Mouse (Mus musculus) telencephalon, adult 2 months (tissue): Measurements from ENCODE around the gene Stag3.
A peak's percentile ranks its signal among the peaks of the same experiment; 100 is the strongest.

ENCODE experiments used
- DNase-seq: peaks from one replicate; pipeline ENCODE4 v3.0.0-alpha.2; 2011; ENCODE audit warnings: low read depth, low spot score

The Stag3 gene

DNA sequence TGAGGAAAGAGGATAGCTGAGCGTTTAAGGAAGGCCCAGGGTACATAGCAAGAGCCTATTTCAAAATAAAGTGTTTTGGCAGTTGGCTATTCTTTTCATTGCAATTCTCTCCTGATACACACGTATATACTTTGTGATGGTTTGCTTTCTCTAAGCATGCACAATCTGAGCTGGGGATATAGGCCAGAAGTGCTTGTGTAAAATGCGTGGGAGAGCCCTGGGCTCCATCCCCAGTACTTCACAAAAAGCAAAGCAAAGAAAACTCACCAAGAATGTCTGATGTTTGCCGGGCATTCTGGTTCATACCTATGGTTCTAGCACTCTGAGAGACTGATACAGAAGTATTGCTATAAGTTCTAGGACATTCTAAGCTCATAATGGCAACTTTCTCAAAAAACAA is 11.1 kb upstream of the Stag3 start:
- peak; percentile 32 for DNase-seq

DNA sequence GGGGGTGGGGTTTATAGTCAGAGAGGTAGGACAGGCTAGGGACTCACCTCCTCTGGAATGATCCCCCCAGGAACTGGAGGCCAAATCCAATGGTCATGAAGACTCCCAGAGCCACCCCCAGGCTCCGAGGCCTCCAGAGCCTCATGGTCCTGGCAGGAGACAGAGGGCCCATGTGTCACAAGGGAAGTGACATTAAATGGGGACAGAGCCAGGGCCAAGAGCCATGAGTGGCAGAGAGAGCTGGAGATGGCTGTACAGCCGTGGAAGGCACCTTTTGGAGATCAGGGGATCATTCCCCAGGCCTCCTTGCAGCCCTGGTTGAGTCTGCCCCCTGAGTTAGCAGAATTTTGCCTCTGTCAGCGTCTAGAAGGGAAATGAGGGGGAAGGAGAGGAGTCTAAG is 8.8 kb upstream of the Stag3 start:
- DNase-seq: no peak

DNA sequence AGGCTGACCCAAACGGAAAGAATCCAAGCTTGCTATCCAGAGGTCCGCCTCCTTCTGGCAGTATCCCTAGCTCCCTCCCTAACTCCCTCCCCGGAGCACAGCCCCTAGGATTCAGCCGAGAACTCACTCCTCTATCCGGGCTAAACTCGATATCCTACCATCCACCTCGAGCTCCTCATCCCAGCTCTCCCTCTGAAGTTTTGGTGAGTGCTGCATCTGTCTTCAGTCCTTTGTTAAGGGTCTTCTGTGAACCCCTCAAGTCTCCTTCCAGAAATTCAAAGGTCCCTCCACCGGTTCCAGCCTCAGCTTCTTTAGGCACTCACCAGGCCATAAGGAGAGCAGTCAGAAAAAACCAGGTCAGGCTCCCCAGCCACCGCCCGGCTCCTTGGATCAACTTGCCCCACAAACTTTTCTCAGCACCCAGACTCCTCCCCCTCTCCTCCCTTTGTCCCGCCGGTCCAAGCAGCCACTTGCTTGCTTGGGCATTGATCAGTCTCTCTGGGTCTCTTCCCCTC is 7.6 kb upstream of the Stag3 start, which contains the start of gene Gal3st4:
Gene Gal3st4, minus strand, starts transcription at position 432 of the 515 bp plus-strand sequence.
- DNase-seq: no peak

DNA sequence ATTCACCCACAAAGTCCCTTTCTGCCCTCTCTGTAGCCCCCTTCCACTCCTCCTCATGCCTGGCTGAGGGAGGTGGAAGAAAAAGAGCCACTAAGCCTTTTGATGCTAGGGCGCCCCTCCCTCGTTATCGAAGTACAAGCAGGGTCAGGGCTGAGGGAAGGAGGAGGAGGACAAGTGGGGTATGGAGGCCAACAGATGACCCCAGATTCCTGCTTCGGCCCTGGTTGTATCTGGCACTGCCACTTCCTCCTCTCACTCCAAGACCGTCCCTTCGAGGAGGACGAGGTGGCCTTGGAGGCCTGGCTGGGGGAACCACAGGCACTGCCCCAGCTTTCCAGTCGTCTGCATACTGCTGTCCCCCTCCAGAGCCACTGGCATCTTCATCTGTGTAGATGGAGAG is 5.9 kb upstream of the Stag3 start:
- DNase-seq: no peak

DNA sequence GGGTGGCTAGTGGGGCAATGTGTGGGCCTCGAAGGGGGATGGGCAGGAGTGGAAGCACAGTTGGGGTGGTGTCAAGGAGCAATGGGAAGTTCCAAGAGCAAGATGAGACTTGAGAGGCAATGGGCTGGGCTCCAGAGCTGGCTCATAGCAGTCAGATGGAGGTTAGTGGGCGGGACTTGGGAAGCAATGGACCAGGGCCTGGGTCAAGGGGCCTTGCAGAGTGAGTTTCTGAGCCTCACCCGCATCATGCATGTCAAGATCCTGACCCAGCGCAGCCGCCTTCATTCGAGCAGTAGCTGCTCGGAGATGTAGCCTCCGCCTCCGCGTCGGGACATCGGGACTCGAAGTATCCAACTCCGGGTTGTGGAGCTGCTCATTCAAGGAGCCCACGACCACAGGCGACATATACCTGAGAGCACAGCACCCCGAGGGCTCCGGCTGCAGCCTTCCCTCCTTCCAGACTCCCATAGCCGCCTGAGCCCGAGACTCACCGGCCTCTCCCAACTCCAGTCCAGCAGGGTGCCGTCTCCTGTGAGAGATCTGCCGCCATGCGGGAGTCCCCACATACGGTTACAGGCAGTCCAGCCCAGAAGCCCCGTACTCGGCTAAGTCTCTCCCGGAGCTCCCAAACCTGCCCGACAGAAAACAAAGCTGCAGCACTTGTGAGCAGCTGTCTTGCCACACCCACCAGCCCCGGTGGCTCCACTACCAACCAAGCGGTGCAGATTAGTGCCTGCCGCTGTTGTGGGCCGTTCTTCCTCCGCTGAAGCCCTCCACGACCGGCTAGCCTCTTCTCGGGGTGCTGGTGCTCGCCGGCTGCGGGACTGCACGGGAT is 4.6 kb upstream of the Stag3 start:
- no peak for DNase-seq

DNA sequence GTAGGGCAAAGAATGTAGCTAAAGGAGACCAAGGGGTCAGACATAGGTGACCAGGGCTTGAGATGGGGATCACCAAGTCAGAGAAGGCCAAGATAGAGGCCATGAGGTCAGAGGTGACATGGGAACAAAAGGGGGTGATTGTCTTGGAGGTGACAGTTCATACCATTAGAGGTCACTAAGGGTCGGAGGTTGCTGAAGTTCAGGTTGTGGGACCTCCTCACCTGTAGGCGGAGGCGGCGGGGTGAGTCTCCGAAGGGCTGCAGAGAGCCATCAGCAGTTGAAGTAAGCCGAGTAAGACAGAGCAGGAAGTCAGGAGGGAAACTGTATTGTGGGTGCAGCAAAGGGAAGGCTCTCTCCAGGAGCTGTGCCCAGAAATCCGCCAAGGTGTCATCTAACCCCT is 2.0 kb upstream of the Stag3 start:
- no peak for DNase-seq

DNA sequence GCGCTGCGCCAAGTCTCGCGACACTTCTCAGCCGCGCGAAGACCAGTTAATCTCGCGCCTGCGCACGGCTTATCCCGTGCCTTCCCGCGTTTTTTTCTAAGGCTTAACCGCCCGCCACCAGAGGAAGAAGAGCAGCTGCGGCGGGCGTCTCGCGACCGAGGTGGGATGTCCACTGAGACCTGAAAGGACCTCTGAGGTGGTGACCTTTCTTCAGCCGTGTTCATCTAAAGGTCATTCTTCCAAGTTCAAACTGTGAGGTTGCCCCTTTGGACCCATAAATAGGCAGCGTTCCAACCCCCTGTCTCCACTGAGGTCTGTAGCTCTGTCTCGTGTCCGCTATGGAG is 357 bp downstream of the Stag3 start:
- DNase-seq: no peak

DNA sequence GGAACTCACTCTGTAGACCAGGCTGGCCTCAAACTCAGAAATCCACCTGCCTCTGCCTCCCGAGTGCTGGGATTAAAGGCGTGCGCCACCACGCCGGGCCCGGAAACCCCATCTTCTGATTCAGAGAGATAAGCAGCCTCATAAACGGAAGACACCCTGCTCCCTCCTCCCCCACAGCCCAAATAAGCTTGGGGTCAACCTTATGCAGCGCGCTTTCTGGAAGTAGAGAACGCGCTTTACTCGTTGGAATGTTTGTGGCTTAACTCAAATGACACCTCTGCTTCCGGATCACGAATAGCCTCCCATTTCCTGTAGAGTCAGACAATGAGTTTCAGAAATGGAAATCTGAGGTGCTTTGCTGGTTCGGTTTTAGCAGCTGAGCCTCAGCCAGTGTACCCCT is 789 bp downstream of the Stag3 start:
- no peak for DNase-seq

DNA sequence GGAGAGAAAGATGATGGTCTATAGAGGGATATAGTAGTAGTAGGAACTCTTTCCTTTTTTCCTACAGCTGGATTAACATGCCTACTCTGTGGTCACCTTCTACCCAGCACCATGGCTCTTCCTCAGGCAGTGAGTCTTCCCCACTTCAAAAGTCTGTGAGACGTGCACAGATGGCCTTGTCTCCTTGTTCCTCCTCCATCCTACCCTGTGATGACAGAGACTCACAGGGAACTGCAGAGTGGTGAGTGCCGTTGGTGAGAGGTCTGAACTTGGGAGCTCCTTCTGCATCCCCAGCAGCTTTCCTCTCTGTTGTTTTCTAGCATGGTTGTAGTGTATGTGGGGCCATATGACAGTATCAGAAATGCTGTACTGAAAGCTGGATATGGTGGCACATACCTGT is 1.8 kb downstream of the Stag3 start:
- no peak for DNase-seq

DNA sequence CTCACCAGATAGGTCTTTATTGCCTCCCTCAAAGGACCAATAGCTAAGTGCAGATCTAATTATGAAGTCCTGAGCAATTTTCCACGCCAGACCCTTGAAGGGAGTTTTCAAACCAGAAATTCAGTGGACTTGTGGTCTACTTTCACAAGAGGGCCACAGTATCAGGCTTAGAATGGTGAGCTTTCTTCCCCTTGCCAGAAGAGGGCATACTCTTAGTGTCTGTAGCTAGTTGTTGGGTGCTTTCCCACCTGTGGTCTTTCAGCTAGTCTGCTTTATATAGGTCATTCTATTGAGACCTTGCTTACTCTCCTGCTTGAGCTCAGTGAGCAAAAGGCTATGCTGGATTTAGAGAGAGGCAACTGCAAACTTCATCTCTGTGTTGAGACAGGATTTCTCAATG is 3.5 kb downstream of the Stag3 start:
- DNase-seq: no peak

DNA sequence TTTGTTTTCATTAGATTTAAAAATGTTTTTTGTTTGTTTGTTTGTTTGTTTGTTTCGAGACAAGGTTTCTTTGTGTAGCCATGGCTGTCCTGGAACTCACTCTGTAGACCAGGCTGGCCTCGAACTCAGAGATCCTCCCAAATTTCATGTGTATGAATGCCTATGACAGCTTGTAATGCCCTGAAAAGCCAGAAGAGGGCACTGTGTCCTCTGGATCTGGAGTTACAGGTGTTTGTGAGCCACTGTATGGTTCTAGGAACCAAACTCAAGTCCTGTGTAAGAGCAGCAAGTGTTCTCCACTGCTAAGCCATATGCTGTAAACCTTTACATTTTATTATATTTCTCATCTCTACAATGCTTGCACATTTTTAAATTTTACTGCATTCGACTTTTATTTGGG is 7.8 kb downstream of the Stag3 start:
- no peak for DNase-seq

DNA sequence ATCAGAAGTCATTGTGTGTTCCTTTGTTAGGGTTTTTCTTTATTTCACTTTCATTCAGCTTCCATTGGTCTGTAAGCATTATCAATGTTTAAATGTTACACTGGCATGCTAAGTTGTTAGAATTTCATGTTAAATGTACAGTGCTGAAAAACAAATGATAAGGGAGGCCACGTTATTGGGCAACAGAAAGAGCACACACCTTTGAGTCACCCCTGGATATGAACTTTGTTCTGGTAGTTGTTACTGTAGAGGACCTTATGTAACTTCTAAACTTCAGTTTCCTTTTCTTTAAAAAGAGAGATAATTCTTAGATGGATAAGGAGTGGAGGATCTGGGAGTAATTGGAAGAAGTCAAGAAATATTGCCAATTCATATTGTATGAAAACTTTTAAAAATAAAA is 11.6 kb downstream of the Stag3 start:
- DNase-seq: no peak

DNA sequence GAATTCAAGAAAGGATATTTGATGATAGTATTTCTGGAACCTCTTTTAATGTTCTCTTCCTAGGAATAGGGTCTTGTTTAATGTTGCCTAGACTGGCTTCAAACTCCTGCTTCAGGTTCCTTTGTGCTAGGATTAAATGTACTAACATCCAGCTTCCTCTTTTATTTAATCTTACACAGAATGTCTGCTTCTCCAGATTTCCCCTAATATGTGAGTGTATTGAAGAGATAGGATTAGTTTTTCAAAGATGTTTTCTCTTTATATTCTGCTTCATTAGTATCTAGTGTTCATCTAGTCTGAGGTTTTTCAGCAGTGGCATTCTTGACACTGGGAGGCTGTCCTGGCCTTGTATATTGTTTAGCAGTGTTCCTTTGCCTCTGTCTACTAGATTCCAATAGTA is 14.1 kb downstream of the Stag3 start:
- DNase-seq: no peak

DNA sequence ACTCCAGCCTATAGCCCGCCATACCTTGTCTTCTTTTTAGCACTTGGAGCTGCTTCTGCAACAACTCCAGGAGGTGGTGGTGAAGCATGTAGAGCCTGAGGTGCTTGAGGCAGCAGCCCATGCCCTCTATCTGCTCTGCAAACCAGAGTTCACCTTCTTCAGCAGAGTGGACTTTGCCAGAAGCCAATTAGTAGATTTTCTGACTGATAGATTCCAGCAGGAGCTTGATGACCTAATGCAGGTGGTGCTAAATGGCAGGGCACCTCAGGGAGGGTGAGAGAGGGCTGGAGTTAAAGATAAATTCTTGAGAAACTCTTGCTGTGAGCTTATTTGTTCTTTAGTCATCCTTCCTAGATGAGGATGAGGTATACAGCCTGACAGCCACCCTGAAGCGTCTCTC is 19.6 kb downstream of the Stag3 start:
- no peak for DNase-seq

DNA sequence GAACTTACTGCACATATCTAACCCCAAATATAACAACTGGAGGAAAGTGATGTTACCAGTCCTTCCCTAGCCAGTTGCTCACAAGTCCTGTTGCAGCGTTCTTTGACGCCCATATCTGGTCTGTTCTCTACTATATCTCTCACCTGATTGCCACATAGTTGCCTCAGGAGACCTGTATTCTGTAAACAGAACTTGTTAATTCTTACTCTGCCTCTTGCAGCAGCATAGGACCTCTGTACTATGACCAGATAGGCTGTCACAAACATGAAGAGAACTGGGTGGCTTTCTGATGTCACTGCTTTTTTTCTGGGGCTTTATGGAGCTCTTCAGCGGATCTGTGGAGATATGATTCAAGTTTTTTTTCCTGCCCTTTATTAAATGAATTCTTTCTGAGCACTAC is 32.8 kb downstream of the Stag3 start:
- no peak for DNase-seq

DNA sequence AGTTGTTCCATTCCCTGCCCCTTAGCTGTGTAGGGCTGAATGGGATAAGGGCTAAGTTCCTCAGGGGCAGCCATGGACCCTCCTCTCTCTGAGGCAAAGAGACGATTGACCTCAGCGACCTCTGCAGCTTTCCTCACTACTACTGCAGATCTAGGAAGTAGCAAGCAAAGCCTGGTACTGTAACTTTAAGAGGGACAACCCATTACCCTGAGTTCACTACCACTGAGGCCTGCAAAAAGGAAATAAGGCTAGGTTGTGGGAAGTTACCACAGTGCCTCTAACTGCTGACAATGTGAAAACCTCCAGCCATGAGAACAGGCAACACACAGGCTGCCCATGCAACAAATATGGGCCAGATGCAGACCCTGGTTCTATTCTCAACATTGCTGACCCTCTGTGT is 61.6 kb downstream of the Stag3 start, which contains the start of gene Pvrig:
Gene Pvrig, plus strand, starts transcription at position 301 of the 400 bp plus-strand sequence.
- no peak for DNase-seq

DNA sequence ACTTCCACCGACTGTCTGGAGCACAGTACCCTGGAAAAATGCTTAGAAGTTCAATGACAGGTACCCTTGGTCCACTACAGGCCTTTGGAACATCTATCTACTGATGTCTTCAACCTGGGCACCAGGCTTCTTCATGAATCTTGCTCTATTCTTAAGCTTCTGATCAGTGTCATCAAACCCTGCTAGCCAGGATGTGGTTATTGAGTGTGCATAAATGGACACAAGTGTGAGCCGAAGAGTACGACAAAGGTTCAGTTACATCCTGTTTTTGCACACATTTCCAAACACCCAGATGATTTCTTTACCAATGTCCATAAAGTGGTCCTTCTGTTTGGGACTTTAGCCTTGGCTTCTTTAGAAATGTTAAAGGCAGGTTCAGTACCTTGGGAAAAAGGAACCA is 63.2 kb downstream of the Stag3 start:
- no peak for DNase-seq
